Comparison of ENCODE assay signal across 14 mouse cellular contexts in the genomic region with DNA sequence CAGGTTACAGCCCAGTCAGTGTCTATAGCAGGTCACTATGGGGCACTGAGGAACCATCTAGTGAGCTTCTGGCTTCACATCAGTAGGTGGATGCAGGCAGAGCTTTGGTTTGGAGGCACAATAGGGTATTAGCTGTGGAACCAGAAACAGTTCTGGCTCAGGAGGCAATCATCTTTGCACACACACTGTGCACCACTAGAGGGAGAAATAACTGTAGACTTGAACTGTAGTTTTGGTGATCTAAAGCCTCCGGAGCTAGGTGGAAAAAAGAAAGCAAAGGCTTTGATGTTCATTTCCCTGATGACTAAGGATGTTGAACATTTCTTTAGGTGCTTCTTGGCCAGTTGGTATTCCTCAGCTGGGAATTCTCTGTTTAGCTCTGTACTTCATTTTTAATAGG.
DNase-seq lines count a peak whose midpoint lies in the region; ATAC-seq and TF ChIP-seq lines count a peak whose summit lies in the region.
"Had no signal": no experiment of that assay in that cellular context is flagged by ENCODE, and none has a peak within 500 bp of the region (broad histone marks: within the 10 kb centered on the region; RNA-seq: fewer than 3 reads in every experiment).

No protein-coding gene starts in this region.

- peak; percentile 49 for DNase-seq in 416B (ENCODE audit: low read depth)
- peak; percentile 18 for DNase-seq in ZHBTc4 (ENCODE audit: low read depth, low spot score)
- no peak for DNase-seq in midbrain, embryonic 11.5 days (ENCODE audit: low spot score, missing footprints)
- DNase-seq: B cell, adult 2 months; cerebellum, adult 11-12 months; heart, postnatal 36 days had no signal

- H3K27ac ChIP-seq in intestine, postnatal 0 days (ENCODE audit: low read depth, low read length) = no peak overlapping the region
- no peak overlapping the region for H3K27ac ChIP-seq in intestine, embryonic 16.5 days (ENCODE audit: low read length)
- H3K27ac ChIP-seq in forebrain, embryonic 13.5 days = no peak overlapping the region
- no peak overlapping the region for H3K27ac ChIP-seq in midbrain, embryonic 11.5 days (ENCODE audit: low read depth, low read length)
- H3K27ac ChIP-seq in heart, embryonic 11.5 days (ENCODE audit: low read depth, low read length) = no peak overlapping the region
- H3K27ac ChIP-seq: intestine, embryonic 15.5 days; liver, embryonic 15.5 days; macrophage had no signal

- H3K4me3 ChIP-seq in intestine, postnatal 0 days (ENCODE audit: low read depth, low read length) = no peak overlapping the region
- H3K4me3 ChIP-seq in intestine, embryonic 16.5 days (ENCODE audit: low read length) = no peak overlapping the region
- no peak overlapping the region for H3K4me3 ChIP-seq in forebrain, embryonic 13.5 days
- no peak overlapping the region for H3K4me3 ChIP-seq in midbrain, embryonic 11.5 days (ENCODE audit: low read depth, low read length)
- no peak overlapping the region for H3K4me3 ChIP-seq in heart, embryonic 11.5 days (ENCODE audit: low read depth, low read length)
- H3K4me3 ChIP-seq: intestine, embryonic 15.5 days; liver, embryonic 15.5 days had no signal

- H3K9me3 ChIP-seq in intestine, postnatal 0 days (ENCODE audit: control insufficient read depth) = no peaks in the 10 kb centered on the region
- no peaks in the 10 kb centered on the region for H3K9me3 ChIP-seq in intestine, embryonic 16.5 days (ENCODE audit: control insufficient read depth, low read length)
- no peaks in the 10 kb centered on the region for H3K9me3 ChIP-seq in forebrain, embryonic 13.5 days (replicated peaks)
- H3K9me3 ChIP-seq in midbrain, embryonic 11.5 days (ENCODE audit: control insufficient read depth, low read length) = no peaks in the 10 kb centered on the region
- H3K9me3 ChIP-seq in heart, embryonic 11.5 days (replicated peaks; ENCODE audit: control insufficient read depth, low read length) = no peaks in the 10 kb centered on the region
- H3K9me3 ChIP-seq: intestine, embryonic 15.5 days; liver, embryonic 15.5 days had no signal

- H3K27me3 ChIP-seq in intestine, postnatal 0 days (replicated peaks; ENCODE audit: control insufficient read depth, insufficient read depth, low read length) = no peaks in the 10 kb centered on the region
- H3K27me3 ChIP-seq in intestine, embryonic 16.5 days (replicated peaks; ENCODE audit: control insufficient read depth, insufficient read depth, low read length) = no peaks in the 10 kb centered on the region
- no peaks in the 10 kb centered on the region for H3K27me3 ChIP-seq in forebrain, embryonic 13.5 days
- no peaks in the 10 kb centered on the region for H3K27me3 ChIP-seq in midbrain, embryonic 11.5 days (ENCODE audit: control insufficient read depth, insufficient read depth, low read length)
- H3K27me3 ChIP-seq in heart, embryonic 11.5 days (ENCODE audit: control insufficient read depth, insufficient read depth, low read length) = no peaks in the 10 kb centered on the region
- H3K27me3 ChIP-seq: intestine, embryonic 15.5 days; liver, embryonic 15.5 days had no signal

- no peak overlapping the region for H3K9ac ChIP-seq in intestine, postnatal 0 days (ENCODE audit: low read depth, low read length)
- H3K9ac ChIP-seq in intestine, embryonic 16.5 days (ENCODE audit: low read depth, low read length) = no peak overlapping the region
- H3K9ac ChIP-seq in forebrain, embryonic 13.5 days = no peak overlapping the region
- H3K9ac ChIP-seq in midbrain, embryonic 11.5 days (ENCODE audit: low read length) = no peak overlapping the region
- no peak overlapping the region for H3K9ac ChIP-seq in heart, embryonic 11.5 days (ENCODE audit: low read depth, low read length)
- H3K9ac ChIP-seq: intestine, embryonic 15.5 days; liver, embryonic 15.5 days had no signal

- H3K4me1 ChIP-seq in intestine, postnatal 0 days (replicated peaks; ENCODE audit: control insufficient read depth, insufficient read depth, low read length) = no peaks in the 10 kb centered on the region
- no peaks in the 10 kb centered on the region for H3K4me1 ChIP-seq in intestine, embryonic 16.5 days (ENCODE audit: control insufficient read depth, insufficient read depth, low read length)
- H3K4me1 ChIP-seq in forebrain, embryonic 13.5 days = no peaks in the 10 kb centered on the region
- H3K4me1 ChIP-seq in midbrain, embryonic 11.5 days (ENCODE audit: control insufficient read depth, insufficient read depth, low read length) = no peaks in the 10 kb centered on the region
- H3K4me1 ChIP-seq in heart, embryonic 11.5 days (ENCODE audit: control insufficient read depth, insufficient read depth, low read length) = no peaks in the 10 kb centered on the region
- H3K4me1 ChIP-seq: intestine, embryonic 15.5 days had no signal

- H3K4me2 ChIP-seq in intestine, postnatal 0 days (replicated peaks; ENCODE audit: low read depth) = no peak overlapping the region
- no peak overlapping the region for H3K4me2 ChIP-seq in intestine, embryonic 16.5 days (ENCODE audit: low read depth, low read length)
- H3K4me2 ChIP-seq in forebrain, embryonic 13.5 days = no peak overlapping the region
- H3K4me2 ChIP-seq in midbrain, embryonic 11.5 days = no peak overlapping the region
- no peak overlapping the region for H3K4me2 ChIP-seq in heart, embryonic 11.5 days
- H3K4me2 ChIP-seq: intestine, embryonic 15.5 days; liver, embryonic 15.5 days had no signal

- whole genome bisulfite sequencing in intestine, postnatal 0 days = 40% methylated on average over 1 of the region's 1 CpGs
- 70% methylated on average over 1 of the region's 1 CpGs for WGBS in intestine, embryonic 16.5 days
- 77% methylated on average over 1 of the region's 1 CpGs for WGBS in forebrain, embryonic 13.5 days
- WGBS in midbrain, embryonic 11.5 days = 75% methylated on average over 1 of the region's 1 CpGs
- 63% methylated on average over 1 of the region's 1 CpGs for WGBS in heart, embryonic 11.5 days (ENCODE audit: insufficient replicate concordance)

- no peaks in the 10 kb centered on the region for H3K36me3 ChIP-seq in intestine, postnatal 0 days (ENCODE audit: control insufficient read depth, insufficient read depth)
- H3K36me3 ChIP-seq in intestine, embryonic 16.5 days (ENCODE audit: control insufficient read depth, insufficient read depth, low read length) = no peaks in the 10 kb centered on the region
- no peaks in the 10 kb centered on the region for H3K36me3 ChIP-seq in forebrain, embryonic 13.5 days (ENCODE audit: poor library complexity, severe bottlenecking)
- no peaks in the 10 kb centered on the region for H3K36me3 ChIP-seq in midbrain, embryonic 11.5 days (ENCODE audit: control insufficient read depth, insufficient read depth, low read length)
- H3K36me3 ChIP-seq in heart, embryonic 11.5 days (ENCODE audit: control insufficient read depth, insufficient read depth, low read length) = no peaks in the 10 kb centered on the region
- H3K36me3 ChIP-seq: intestine, embryonic 15.5 days; liver, embryonic 15.5 days had no signal

- ATAC-seq in intestine, postnatal 0 days = no peak
- no peak for ATAC-seq in intestine, embryonic 16.5 days
- peak; percentile 60 for ATAC-seq in megakaryocyte-erythroid progenitor cell, adult 5-6 weeks (replicated peaks; ENCODE audit: low FRiP score, low TSS enrichment, poor library complexity, severe bottlenecking)
- no peak for ATAC-seq in forebrain, embryonic 13.5 days
- ATAC-seq in midbrain, embryonic 11.5 days (ENCODE audit: low FRiP score) = no peak
- no peak for ATAC-seq in heart, embryonic 11.5 days (replicated peaks; ENCODE audit: insufficient number of reproducible peaks, low FRiP score, low TSS enrichment)
- ATAC-seq: intestine, embryonic 15.5 days had no signal

- peak; percentile 30 for TF ChIP-seq CTCF in intestine, postnatal 0 days (IDR thresholded peaks at IDR 0.05; ENCODE audit: low read depth)
